Mouse (Mus musculus) adrenal gland, adult 8-10 months (tissue): ENCODE measurements around the gene Gpatch1. TPM values are rescaled to one million over a fixed set of nuclear protein-coding genes. Genes with fewer than 3 reads are reported as not detected.
A peak's percentile ranks its signal among the peaks of the same experiment; 100 is the strongest.

ENCODE experiments used
- DNase-seq: peaks from one replicate; pipeline ENCODE4 v3.0.0; 2022
- total RNA-seq, 4 experiments: library from RNA; stranded (reverse); gene quantifications; 2 replicates each; pipeline ENCODE4 v1.2.4; 2022

Gpatch1 gene
- 10 to 100 TPM; 17.8 to 22.9 (median 18.9) TPM for total RNA-seq

DNA sequence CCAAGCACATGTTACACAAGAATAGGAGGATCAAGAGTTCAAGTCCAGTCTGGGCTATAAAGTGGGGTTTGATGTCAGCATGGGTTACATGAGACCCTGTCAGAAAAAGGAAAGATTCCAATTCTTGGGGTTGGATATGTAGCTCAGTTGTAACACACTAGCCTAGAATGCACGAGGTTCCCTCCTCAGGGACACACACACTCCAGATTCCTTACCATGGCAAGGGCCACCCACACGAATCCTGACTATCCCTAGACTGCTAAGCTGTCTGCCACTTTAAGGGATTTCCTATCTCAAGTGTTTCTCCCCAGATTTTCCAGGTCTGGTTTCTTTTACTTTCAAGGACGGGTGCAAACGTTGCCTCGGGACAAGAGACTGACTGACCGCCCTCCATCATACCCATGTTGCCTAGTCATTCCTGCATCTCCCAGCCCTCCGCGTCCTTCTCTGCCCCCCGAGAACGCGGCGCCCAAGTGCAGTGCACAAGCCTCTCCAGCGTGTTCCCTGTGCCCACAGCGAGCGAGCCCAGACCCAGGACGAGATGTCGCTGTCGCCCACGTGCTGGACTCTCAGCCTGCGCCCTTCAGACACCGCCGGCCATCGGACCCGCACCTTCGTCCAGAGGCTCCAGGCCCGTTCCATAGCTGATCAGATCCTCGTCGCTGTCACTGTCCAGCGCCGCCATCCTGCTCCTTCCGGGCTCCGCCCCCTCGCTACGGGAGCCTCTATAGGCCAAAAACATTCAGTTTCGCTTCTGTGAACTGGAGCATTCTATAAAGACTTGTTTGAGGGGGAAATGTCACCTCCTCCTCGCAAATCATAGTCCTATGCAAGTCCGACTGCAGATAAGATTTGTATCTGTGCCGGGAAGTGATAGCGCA, at the start of gene Gpatch1:
Gpatch1 (minus strand) TSS at position 712 of the 881 bp plus-strand sequence.
- DNase-seq, result peak; percentile 86

DNA sequence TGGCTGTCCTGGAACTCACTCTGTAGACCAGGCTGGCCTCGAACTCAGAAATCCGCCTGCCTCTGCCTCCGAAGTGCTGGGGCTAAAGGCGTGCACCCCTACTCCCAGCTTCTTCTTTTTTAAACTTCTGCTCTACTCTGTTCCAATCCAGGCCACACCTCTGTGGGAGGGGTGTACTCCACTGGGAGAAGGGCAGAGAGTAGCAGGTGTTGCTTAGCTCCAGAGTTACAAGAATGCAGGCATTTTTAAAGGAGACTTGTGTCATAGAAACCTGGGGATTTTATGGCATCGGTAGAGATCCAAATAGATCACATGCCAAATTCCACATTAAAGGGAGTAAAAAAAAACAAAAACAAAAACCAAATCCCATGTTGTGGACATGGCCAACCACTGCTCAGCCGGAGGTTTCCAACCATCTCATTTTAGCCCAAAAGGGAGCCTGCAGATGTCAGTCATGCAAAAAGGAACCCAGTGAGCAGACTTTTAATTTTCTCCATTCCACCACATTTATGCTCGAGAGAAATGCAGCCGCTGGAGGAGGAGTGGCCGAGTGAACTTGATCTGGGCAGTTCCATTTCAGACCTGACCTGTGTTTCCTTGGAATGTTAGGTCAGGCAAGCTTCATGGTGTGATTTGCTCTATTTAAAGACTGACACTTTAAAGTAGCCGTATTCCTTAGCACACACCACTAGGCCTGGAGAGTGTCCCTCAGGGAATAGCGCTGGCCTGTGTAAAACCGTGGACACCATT, 47.1 kb upstream of the Gpatch1 start:
- DNase-seq, result no peak

DNA sequence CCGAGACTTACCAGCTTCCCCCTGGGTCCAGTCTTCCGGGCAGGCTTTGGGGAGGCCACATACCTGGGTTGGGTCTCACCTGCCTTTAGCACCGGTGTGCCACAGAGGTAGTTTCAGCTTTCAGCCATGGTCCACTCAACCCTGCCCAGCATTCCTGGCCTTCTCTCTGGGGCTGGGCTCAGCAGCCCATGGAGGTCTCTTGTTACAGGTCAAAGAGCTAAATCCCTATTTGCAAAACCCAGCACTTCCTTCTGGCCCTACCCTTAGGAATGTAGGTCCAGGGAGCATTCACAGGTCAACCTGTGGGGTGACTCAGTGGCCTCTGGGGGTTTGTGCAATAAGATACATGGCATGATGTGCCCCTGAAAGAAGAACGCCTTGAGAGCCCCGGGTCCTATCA, 44.6 kb upstream of the Gpatch1 start:
- no peak for DNase-seq

DNA sequence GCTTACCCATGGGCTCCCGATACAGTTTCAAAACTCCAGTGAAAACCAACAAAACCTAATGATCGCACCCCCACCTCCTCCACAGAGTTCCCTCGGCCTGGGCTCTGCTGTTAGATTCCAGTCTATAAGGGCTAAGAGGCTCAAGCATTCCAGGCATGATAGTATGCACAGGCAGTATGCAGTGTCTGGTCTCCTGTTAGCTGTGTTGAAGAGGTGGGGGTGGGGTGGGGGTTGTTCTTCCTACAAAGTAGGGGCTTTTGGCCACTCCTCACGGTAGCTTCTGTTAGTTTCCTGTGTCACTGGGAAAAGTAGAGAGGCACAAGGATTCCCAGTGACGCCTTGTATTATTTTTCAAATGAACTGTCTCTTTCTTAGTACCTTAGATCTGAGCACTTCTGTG, 44.0 kb upstream of the Gpatch1 start:
- DNase-seq, result no peak

DNA sequence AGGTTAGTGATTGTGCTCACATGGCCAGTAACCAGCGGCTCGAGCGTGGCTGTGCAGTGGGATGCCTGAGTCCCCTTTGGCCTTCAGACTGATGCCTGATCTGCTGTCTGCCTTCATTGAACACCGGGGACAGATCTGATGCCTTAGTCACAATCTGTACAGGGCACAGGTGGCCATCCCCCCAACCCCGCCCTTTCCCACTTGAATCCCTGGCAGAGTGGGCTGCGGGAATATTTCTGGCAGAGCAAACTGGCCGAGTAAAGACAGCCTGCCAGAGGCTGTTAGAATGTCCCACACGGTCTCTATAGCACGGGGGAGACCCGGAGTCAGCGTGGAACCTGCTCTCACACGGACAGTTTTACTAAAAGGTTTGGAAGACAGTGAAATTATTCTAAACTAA, 39.4 kb upstream of the Gpatch1 start:
- no peak for DNase-seq

DNA sequence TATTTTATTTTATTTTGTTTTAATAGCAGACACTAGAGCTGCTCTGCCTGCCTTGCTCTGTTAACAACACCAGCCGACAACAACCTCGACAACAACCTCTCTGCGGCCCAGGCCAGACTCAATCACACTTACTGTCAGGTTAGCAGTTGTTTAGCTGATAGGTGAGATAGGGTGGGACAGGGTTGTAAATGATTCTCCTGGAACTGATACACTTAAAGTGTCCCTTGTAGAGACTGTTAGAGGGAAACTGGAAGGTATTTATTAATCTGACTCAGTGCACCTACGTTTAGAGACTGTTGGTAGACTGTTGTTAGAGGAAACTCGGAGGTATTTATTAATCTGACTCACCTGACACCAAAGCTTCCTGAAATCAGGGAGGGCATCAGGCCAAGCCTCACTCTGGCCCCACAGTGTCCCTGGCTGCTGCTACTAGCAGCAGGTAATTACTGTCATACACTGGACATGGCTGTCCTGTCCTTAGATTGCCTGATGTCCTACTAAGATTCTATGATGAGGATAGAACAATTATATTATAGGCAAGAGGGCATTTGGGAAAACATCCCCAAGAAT, 37.1 kb upstream of the Gpatch1 start:
- no peak for DNase-seq

DNA sequence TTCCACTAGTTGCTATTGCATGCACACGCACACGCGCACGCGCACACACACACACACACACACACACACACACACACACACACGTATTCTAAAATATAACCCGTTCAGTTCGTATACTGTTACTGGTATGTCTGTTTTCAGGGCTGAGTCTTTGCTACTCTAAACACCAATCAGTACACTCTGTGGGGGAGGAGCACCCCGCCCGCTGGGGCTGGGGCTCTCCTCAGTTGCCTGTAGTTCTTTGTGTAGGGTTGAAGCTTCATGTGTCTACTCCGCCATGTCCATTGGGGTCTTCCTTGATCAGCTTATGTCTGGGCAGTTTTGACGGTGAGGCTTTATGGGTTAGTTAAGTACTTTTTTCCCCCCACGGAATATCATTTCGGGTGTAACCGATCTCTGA, 35.1 kb upstream of the Gpatch1 start:
- no peak for DNase-seq

DNA sequence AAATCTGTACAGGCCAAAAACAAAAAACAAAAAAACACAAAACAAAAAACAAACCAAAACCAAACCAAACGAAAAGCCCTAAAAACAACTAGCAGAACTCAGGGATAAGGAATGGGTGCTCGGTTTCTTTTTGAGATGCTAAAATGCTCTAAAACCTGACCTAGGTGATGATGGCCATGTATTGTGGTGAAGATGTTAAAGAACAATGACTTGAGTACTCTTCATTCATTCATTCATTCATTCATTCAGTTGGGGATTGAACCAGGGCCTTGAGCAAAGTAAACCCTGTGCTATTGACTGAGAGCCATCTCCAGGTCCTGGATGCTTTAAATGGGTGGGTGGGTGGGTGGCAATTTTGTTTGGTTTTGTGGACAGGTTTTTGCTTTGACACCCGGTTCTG, 32.9 kb upstream of the Gpatch1 start:
- no peak for DNase-seq

DNA sequence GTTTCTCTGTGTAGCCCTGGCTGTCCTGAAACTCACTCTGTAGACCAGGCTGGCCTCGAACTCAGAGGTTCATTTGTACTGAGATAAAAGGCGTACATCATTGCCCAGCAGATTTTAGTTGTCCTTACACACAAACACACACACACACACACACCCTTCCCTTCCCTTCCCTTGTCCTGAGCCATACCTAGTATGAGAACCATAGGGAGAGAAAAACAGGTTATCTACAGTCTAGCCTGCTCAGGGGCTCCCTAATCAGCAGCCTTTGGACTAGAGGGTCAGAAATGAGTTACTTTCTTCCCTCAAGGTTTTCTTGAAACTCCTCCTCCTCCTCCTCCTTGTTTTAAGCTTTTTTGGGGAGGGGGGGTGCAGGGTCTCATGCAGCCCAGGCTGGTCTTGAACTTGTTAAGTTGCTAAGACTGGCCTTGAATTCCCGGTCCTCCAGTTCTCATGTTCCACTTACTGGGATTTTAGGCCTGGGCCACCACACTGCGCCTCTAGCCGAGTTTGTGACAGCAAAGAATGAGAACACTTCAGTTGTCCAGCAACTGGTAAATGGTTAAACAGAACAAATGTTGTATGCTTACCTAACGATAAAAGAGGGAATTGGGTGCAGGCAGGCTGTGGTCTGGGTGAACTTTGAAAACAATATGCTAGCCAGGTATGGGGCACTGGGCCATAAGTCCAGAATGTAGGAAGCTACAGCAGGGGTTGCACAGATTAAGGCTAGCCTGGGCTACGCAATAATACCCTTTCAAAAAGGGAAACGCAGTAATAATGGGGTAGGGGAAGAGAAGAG, 31.8 kb upstream of the Gpatch1 start:
- DNase-seq, result no peak

DNA sequence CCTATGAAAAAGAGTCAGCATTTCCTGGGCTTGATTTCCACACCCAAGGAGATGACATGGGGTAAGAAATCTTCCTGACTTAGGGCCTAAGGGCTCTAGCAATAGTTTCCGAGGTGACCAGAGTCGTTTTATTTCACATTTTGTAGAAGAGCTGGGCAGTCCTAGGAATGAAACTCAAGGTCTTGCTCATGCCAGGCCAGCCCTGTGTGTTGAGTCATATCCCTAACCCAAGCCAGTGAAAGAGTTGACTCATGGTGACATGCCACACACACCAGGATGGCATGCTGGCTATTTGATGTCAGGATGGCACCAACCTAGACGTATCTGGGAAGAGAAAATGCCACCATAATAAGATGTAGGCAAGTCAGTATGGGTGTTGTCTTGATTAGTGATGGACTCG, 30.8 kb upstream of the Gpatch1 start:
- DNase-seq, result peak; percentile 50

DNA sequence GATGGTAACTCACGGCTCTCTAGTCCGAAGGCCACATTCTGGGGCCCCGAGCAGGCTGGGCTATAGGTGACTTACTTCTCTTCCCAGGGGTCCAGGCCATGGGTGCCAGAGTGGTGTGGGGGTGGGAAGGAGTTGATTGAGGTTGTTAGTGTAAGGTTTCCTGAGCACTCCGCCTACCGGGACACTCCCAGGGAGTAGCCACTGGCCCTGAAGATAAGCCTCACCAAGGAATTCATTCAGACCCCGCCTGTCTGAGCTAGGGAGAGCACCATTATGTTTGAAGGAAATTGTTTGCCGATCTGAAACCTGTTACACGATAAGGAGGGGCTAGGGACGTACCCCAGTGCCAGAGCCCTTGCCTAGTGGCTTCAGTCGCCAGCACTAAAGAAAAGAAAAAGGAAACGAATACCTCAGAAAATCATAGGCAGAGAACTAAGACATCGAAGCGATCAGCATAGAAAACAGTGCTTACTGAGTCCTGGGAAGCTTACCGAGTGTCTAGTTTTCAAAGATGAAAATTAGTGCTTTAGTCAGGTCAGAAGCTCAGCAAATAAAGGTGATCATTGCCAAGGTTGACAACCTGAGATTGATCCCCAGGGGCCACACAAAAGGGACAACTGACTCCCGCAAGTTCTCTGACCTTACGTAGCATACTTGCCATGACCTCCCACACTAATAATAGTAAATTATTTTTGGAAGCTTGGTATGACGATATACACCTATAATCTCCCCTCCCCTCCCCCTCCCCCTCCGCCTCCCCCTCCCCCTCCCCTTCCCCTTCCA, 29.9 kb upstream of the Gpatch1 start:
- DNase-seq, result no peak

DNA sequence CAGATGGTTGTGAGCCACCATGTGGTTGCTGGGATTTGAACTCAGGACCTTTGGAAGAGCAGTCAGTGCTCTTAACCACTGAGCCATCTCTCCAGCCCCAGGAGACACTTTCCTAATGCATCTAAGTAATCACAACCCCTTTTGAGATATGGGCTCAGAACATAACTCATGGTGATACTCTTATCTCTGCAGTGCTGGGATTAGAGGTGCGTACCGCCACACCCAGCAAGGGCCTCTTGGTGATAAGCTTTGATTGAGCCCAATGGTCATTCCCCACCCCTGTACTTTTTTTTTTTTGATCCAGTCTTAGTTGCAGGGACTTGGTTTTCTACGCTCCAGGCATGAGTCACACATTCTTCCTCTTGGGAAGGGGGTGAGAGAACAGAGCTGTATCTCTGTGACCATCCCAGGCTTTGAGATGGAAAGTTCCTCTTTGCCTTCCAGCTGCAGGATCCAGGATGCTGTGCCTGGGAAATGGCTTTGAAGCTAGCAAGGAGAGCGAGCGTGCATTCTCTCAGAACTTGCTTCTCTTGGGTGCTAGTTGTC, 26.6 kb upstream of the Gpatch1 start:
- DNase-seq, result no peak

DNA sequence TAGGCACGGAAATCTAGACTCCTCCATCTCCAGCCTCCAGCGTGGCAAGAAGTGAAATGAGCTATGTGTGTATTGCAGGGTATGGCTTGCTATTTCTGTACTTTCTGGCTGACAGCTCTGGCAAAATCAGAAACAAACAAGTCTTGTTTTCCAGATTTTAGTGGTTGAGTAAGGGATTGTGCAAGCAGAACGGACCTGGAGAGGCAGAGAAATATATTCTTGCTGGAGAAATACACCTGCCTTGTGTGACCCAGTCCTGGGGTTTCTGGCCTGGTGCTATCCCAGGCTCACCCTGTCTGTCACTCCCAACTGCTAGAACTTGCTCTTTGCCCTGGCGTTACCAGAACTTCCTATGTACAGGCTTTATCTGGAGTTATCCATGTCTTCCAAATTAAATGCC, 24.3 kb upstream of the Gpatch1 start:
- no peak for DNase-seq

DNA sequence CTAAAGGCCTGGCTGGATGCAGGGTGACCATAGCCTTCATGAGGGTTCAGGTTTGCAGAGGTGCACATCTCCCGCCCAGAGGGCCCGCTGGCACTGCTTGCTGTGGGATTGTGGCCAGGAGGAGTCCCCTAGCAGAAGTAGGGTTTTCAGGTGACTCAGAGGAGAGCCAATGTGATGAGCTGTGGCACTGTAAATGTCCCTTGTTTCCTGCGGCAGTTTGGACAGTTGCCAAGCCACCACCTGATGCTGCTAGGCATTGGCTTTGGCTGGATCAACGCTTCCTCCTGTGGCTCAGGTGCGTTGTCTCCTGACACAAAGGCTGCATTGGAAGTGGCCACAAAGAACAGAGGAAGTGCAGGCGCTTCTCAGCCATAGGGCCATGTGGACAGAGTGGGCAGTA, 23.0 kb upstream of the Gpatch1 start:
- DNase-seq, result no peak

DNA sequence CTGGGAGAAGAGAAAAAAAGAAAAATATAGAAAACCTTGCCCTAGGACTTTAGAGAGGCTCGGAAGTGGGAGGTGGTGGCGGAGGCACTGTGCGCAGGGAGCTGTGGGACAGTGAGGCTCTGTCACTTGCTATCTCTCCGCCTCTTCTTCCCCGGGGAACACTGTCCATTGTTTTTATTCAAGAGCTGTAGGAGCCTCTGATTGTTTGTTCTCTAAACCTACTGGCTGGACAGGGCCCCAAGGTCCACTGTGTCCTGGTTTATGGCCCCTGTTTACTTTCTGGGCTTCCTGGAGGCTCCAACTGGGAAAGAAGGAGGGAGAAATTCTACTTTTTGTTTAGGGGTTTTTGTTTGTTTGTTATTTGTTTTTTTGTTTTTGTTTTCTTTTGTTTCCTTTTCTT, 22.0 kb upstream of the Gpatch1 start:
- DNase-seq, result no peak

DNA sequence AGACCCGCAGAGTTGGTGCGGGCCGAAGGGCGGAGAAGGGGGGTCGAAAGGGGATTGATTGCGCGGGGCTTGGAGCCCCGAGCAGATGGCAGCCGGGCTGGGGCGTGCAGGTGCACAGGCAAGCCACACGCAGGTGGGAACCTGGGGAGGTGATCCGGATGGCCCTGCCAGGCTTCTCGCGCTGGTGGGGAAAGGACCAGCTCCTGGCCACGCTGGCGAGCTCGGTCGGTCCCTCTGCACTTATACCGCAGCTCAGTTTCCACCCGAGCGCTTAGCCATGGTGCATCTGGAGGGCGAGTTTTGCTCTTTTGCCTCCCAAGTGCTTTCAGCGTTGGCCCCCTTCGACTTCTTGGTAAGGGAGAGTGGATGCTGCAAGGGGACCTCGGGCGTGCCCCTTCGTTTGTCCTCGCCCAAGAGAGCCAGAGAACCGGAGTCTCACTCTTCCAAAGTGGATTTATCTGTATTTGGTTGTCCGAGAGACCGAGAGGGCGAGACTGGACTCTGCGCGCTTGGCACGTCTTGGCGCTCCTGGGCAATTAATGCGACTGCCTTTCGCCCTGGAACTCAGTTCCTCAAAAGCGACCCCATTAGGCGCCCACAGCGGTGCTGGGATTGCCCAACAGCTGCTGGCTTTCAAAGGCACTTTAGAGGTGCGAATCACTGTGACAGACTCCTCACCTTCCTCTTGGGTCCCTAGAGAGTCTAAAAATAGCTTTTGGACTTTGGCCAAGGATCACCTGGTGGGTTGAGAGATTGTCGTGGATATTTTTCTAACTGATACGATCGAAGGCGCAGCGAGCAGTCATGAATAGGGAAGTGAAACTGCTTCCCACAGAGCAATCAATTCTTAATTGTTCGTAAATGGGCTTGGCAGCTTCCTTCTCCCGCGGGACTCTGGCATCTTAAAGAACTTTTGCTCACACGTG, 16.6 kb upstream of the Gpatch1 start:
- DNase-seq, result peak; percentile 42

DNA sequence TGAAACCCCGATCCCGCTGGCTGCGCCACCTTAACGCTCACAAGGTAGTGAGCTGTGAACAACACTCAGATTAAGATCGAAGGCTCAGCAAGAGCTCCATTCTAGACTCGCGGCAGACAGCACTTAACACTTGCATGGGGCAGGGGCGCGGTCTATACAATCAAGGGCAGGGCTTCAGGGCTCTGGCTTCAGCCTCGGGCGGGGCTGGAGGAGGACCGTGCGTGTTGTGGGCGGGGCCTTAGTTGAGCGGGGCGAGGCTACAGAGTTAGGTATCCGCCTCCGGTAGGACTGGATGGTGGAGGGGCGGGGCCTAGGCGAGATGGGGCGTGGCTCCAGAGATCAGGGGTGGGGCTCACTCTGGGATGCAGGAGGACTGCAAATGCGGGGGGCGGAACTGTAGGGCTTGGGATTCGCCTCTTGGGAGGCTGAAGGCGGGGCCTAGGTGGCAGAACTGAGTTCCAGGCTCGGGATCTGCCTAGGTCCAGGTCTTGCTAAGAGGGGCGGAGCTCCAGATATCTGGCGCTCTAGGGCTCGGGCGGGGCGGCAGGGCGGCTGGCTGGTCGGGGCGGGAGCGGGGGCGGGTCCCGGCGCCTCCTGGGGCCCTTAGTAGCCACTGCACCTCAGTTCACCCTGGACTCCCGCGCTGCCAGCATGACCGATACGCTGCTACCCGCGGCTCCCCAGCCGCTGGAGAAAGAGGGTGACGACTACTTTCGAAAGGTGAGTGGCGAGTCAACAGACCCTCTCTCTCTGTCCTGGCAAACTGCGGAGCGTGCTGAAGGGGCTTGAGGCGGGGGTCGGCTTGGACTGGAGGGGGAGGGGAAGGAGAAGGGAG, 15.7 kb upstream of the Gpatch1 start, which contains the start of gene Rhpn2:
Rhpn2 (plus strand) TSS at position 479 of the 835 bp plus-strand sequence.
- peak; percentile 100 for DNase-seq

DNA sequence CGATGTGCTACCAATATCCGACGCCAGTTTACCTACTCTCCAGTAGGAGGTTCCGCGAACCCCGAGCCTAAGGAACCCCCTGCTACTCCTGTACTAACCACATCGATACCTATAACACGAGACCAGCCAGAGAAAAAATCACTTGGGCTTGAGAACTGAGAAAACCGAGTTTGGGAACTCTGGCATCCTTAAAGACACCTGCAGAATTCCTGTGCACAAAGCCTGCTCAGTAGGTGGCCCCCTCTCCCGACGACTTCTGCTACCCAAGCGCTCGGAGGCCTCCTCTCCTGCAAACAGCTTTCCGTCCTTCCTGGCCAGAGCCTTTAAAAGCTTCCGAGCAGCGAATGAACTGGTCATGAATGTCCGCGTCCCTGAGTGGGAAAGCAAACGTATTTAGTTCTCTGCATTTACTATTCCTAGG, 15.0 kb upstream of the Gpatch1 start:
- peak; percentile 46 for DNase-seq

DNA sequence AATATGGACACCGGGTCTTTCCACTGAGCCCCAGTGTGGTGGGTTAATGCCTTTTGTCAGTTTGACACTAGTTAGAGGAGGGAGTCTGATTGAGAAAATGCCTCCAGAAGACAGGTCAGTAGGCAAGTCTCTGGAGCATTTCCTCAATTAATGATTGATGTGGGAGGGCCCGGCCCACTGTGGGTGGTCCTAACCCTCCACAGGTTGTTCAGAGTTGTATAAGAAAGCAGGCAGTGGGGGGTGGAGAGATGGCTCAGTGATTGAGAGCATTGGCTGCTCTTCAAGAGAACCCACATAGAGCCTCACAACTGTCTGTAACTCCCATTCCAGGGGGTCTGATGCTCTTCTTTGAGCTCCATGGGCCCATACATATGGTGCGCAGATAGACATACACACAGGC, 13.3 kb upstream of the Gpatch1 start:
- DNase-seq, result no peak
